8 mouse cellular contexts compared by ENCODE assay signal in genomic region chr1:78656472-78656871, GRCm38 (mm10). TPM values are rescaled to one million over a fixed set of nuclear protein-coding genes. Genes with fewer than 3 reads are reported as not detected.
A peak's percentile ranks its signal among the peaks of the same experiment; 100 is the strongest.
DNase-seq lines count a peak whose midpoint lies in the region; ATAC-seq and TF ChIP-seq lines count a peak whose summit lies in the region.

No protein-coding gene starts in this region.

- no peaks in the 10 kb centered on the region for H3K27me3 ChIP-seq in kidney, postnatal 0 days (ENCODE audit: insufficient read depth, low read length)
- H3K27me3 ChIP-seq in neural tube, embryonic 15.5 days (replicated peaks) = no peaks in the 10 kb centered on the region

- H3K27ac ChIP-seq in kidney, postnatal 0 days = peak overlapping the region; percentile 19; the same call in 1 of the 2 replicates
- peak overlapping the region; percentile 23; the same call in 1 of the 2 replicates for H3K27ac ChIP-seq in neural tube, embryonic 15.5 days (replicated peaks)

- peak; percentile 36; the same call in 1 of the 2 replicates for TF ChIP-seq CTCF in kidney, postnatal 0 days (IDR thresholded peaks at IDR 0.05; ENCODE audit: low read depth)

- no peak overlapping the region for H3K9ac ChIP-seq in kidney, postnatal 0 days (ENCODE audit: low read depth, low read length)
- no peak overlapping the region for H3K9ac ChIP-seq in neural tube, embryonic 15.5 days (replicated peaks)

- H3K4me3 ChIP-seq in kidney, postnatal 0 days (replicated peaks; ENCODE audit: low read depth, low read length) = no peak overlapping the region
- no peak overlapping the region for H3K4me3 ChIP-seq in neural tube, embryonic 15.5 days (replicated peaks)

- no peaks in the 10 kb centered on the region for H3K36me3 ChIP-seq in kidney, postnatal 0 days (ENCODE audit: insufficient read depth, low read length)
- no peaks in the 10 kb centered on the region for H3K36me3 ChIP-seq in neural tube, embryonic 15.5 days

- no peaks in the 10 kb centered on the region for H3K9me3 ChIP-seq in kidney, postnatal 0 days (replicated peaks; ENCODE audit: low read length)
- no peaks in the 10 kb centered on the region for H3K9me3 ChIP-seq in neural tube, embryonic 15.5 days (replicated peaks)

- intact Hi-C loops in left cerebral cortex, postnatal 25 days (cut with DNase I) = loop anchor here (5.0 kb wide), 1 partner anchor 64 kb away; no protein-coding TSS in a partner anchor

- H3K4me1 ChIP-seq in kidney, postnatal 0 days (replicated peaks; ENCODE audit: insufficient read depth, low read length) = peaks cover 16% of the 10 kb centered on the region
- H3K4me1 ChIP-seq in neural tube, embryonic 15.5 days = peaks cover 33% of the 10 kb centered on the region

- ATAC-seq in kidney, postnatal 0 days (replicated peaks; ENCODE audit: low FRiP score, low read depth) = no peak
- ATAC-seq in neural tube, embryonic 15.5 days (ENCODE audit: low FRiP score) = no peak

- 19% methylated on average over 2 of the region's 2 CpGs for WGBS in kidney, postnatal 0 days
- WGBS in neural tube, embryonic 15.5 days = 19% methylated on average over 2 of the region's 2 CpGs

- peak; percentile 57 for DNase-seq in urinary bladder, postnatal 14 days (ENCODE audit: low spot score)
- DNase-seq in urinary bladder, postnatal 25 days (ENCODE audit: low spot score) = no peak
- peak; percentile 95 for DNase-seq in fat pad, adult 2 months (ENCODE audit: extremely low read depth, low read depth, low spot score)
- peak; percentile 23 for DNase-seq in kidney, postnatal 0 days (ENCODE audit: low spot score)
- DNase-seq in T-cell, adult 2 months (ENCODE audit: low spot score) = no peak
- no peak for DNase-seq in left cerebral cortex, postnatal 25 days (ENCODE audit: low spot score in 2 of 2)
- no peak for DNase-seq in spleen, postnatal 14 days (ENCODE audit: low spot score in 2 of 2)

- H3K4me2 ChIP-seq in kidney, postnatal 0 days (ENCODE audit: low read length) = no peak overlapping the region
- H3K4me2 ChIP-seq in neural tube, embryonic 15.5 days = no peak overlapping the region

RNA-seq across cellular contexts. Expression of gene Acsl3, which starts 1.2 kb away (rescaled TPM):
- polyA plus RNA-seq in kidney, postnatal 0 days (2015; fragmentation: Nextera tagmentation; extraction: Ambion mirVana) = 55.2 and 58.2 TPM in 2 replicates
- 93.2 and 104 TPM in 2 replicates for polyA plus RNA-seq in neural tube, embryonic 15.5 days (2015; fragmentation: Nextera tagmentation; extraction: Ambion mirVana)
- total RNA-seq in left cerebral cortex, postnatal 25 days (2021) = 100 to 1,000 TPM; 157 to 167 TPM

RNA-seq across cellular contexts. Expression of gene Utp14b, which starts 1.4 kb away (rescaled TPM):
- polyA plus RNA-seq in kidney, postnatal 0 days (2015; fragmentation: Nextera tagmentation; extraction: Ambion mirVana) = 2.6 and 2.7 TPM in 2 replicates
- 1.8 and 2.3 TPM in 2 replicates for polyA plus RNA-seq in neural tube, embryonic 15.5 days (2015; fragmentation: Nextera tagmentation; extraction: Ambion mirVana)
- 10 to 100 TPM; 14.3 to 15.3 TPM for total RNA-seq in left cerebral cortex, postnatal 25 days (2021)

Comparison
In these comparisons a context has a peak if more than half of its experiments do, and no peak if none do; other contexts are left out.
1. DNase-seq: peak in urinary bladder, postnatal 14 days (single experiment), fat pad, adult 2 months (single experiment) and kidney, postnatal 0 days (single experiment); none in urinary bladder, postnatal 25 days (single experiment), T-cell, adult 2 months (single experiment), left cerebral cortex, postnatal 25 days (0 of 2) and spleen, postnatal 14 days (0 of 2).